In genomic region chrX:8175169-8175503, GRCm38 (mm10) we compare ENCODE assay signal across 7 mouse cellular contexts. TPM values are rescaled to one million over a fixed set of nuclear protein-coding genes. Genes with fewer than 3 reads are reported as not detected.
DNase-seq lines count a peak whose midpoint lies in the region; ATAC-seq lines count a peak whose summit lies in the region.

No protein-coding gene starts in this region.

- H3K9me3 ChIP-seq in lung, embryonic 16.5 days (ENCODE audit: control insufficient read depth, low read length), result no peaks in the 10 kb centered on the region
- no peaks in the 10 kb centered on the region for H3K9me3 ChIP-seq in forebrain, embryonic 11.5 days (ENCODE audit: control insufficient read depth, low read length)
- H3K9me3 ChIP-seq in limb, embryonic 13.5 days, result no peaks in the 10 kb centered on the region
- no peaks in the 10 kb centered on the region for H3K9me3 ChIP-seq in stomach, embryonic 14.5 days (ENCODE audit: control insufficient read depth, low read depth, low read length)

- H3K4me3 ChIP-seq in lung, embryonic 16.5 days (ENCODE audit: low read length), result peak overlapping the region; percentile 68
- peak overlapping the region; percentile 51 for H3K4me3 ChIP-seq in forebrain, embryonic 11.5 days (ENCODE audit: low read depth, low read length)
- peak overlapping the region; percentile 59 for H3K4me3 ChIP-seq in limb, embryonic 13.5 days
- H3K4me3 ChIP-seq in stomach, embryonic 14.5 days (ENCODE audit: low read depth, low read length), result peak overlapping the region; percentile 48

- no peak for DNase-seq in lung, postnatal 4 days
- DNase-seq in forebrain, embryonic 11.5 days (ENCODE audit: low spot score), result no peak
- DNase-seq in thymus, postnatal 14 days, result no peak
- DNase-seq in retina, postnatal 1 day, result no peak

- ATAC-seq in lung, embryonic 16.5 days (ENCODE audit: low read depth), result no peak
- ATAC-seq in forebrain, embryonic 11.5 days (replicated peaks; ENCODE audit: low FRiP score), result no peak
- no peak for ATAC-seq in limb, embryonic 13.5 days (ENCODE audit: low FRiP score, low read depth)
- no peak for ATAC-seq in stomach, embryonic 14.5 days (ENCODE audit: insufficient number of reproducible peaks, insufficient read depth, low FRiP score, low read depth)

- no peaks in the 10 kb centered on the region for H3K27me3 ChIP-seq in lung, embryonic 16.5 days (ENCODE audit: control insufficient read depth, insufficient read depth, low read depth, low read length)
- no peaks in the 10 kb centered on the region for H3K27me3 ChIP-seq in forebrain, embryonic 11.5 days (ENCODE audit: control insufficient read depth, insufficient read depth, low read length)
- no peaks in the 10 kb centered on the region for H3K27me3 ChIP-seq in limb, embryonic 13.5 days
- no peaks in the 10 kb centered on the region for H3K27me3 ChIP-seq in stomach, embryonic 14.5 days (ENCODE audit: control insufficient read depth, insufficient read depth, low read length)

- WGBS in lung, embryonic 16.5 days, result 10% methylated on average over 4 of the region's 4 CpGs
- 15% methylated on average over 4 of the region's 4 CpGs for WGBS in forebrain, embryonic 11.5 days
- WGBS in limb, embryonic 13.5 days, result 9% methylated on average over 4 of the region's 4 CpGs
- WGBS in stomach, embryonic 14.5 days, result 9% methylated on average over 4 of the region's 4 CpGs

- no peak overlapping the region for H3K27ac ChIP-seq in lung, embryonic 16.5 days (ENCODE audit: low read length)
- H3K27ac ChIP-seq in forebrain, embryonic 11.5 days (ENCODE audit: low read depth, low read length), result no peak overlapping the region
- no peak overlapping the region for H3K27ac ChIP-seq in limb, embryonic 13.5 days
- no peak overlapping the region for H3K27ac ChIP-seq in stomach, embryonic 14.5 days (ENCODE audit: low read length)

- H3K4me1 ChIP-seq in lung, embryonic 16.5 days (replicated peaks; ENCODE audit: control insufficient read depth, insufficient read depth, low read length), result peaks cover 2% of the 10 kb centered on the region; the same call in 1 of the 2 replicates
- H3K4me1 ChIP-seq in forebrain, embryonic 11.5 days (replicated peaks; ENCODE audit: control insufficient read depth, insufficient read depth, low read length), result no peaks in the 10 kb centered on the region
- H3K4me1 ChIP-seq in limb, embryonic 13.5 days, result no peaks in the 10 kb centered on the region
- H3K4me1 ChIP-seq in stomach, embryonic 14.5 days (ENCODE audit: control insufficient read depth, insufficient read depth, low read length), result 0 out of 2 replicates have a peak, but pooled peaks cover 4% of the 10 kb centered on the region

- peak overlapping the region; percentile 72 for H3K9ac ChIP-seq in lung, embryonic 16.5 days (ENCODE audit: low read length)
- peak overlapping the region; percentile 61 for H3K9ac ChIP-seq in forebrain, embryonic 11.5 days (ENCODE audit: low read length)
- H3K9ac ChIP-seq in limb, embryonic 13.5 days, result peak overlapping the region; percentile 67
- no peak overlapping the region; the same call in 1 of the 2 replicates for H3K9ac ChIP-seq in stomach, embryonic 14.5 days (replicated peaks; ENCODE audit: low read depth, low read length)

- H3K36me3 ChIP-seq in lung, embryonic 16.5 days (ENCODE audit: control insufficient read depth, insufficient read depth, low read length), result no peaks in the 10 kb centered on the region
- H3K36me3 ChIP-seq in forebrain, embryonic 11.5 days (ENCODE audit: control insufficient read depth, insufficient read depth, low read length), result no peaks in the 10 kb centered on the region
- peaks cover 10% of the 10 kb centered on the region for H3K36me3 ChIP-seq in limb, embryonic 13.5 days
- H3K36me3 ChIP-seq in stomach, embryonic 14.5 days (ENCODE audit: control insufficient read depth, insufficient read depth, low read length), result no peaks in the 10 kb centered on the region; the same call in 1 of the 2 replicates

- peak overlapping the region; percentile 60 for H3K4me2 ChIP-seq in lung, embryonic 16.5 days (ENCODE audit: low read depth, low read length)
- H3K4me2 ChIP-seq in forebrain, embryonic 11.5 days (ENCODE audit: low read depth, low read length, severe bottlenecking), result peak overlapping the region; percentile 52
- peak overlapping the region; percentile 60 for H3K4me2 ChIP-seq in limb, embryonic 13.5 days (replicated peaks)
- H3K4me2 ChIP-seq in stomach, embryonic 14.5 days (replicated peaks; ENCODE audit: low read depth, low read length), result peak overlapping the region; percentile 48

RNA-seq across cellular contexts. Expression of gene Tbc1d25, which starts 0.8 kb away (rescaled TPM):
- polyA plus RNA-seq in lung, embryonic 16.5 days (2015; fragmentation: Nextera tagmentation; extraction: Ambion mirVana), result 13.0 and 14.2 TPM in 2 replicates
- 13.5 and 13.9 TPM in 2 replicates for polyA plus RNA-seq in forebrain, embryonic 11.5 days (2014; fragmentation: Nextera tagmentation; extraction: Ambion mirVana)
- polyA plus RNA-seq in limb, embryonic 13.5 days (2015; fragmentation: Nextera tagmentation; extraction: Ambion mirVana), result 14.7 and 15.0 TPM in 2 replicates
- 12.6 and 14.6 TPM in 2 replicates for polyA plus RNA-seq in stomach, embryonic 14.5 days (2014; fragmentation: Nextera tagmentation; extraction: Ambion mirVana)

RNA-seq across cellular contexts. Expression of gene Ebp, which starts 18.2 kb away (rescaled TPM):
- polyA plus RNA-seq in lung, embryonic 16.5 days (2015; fragmentation: Nextera tagmentation; extraction: Ambion mirVana), result 40.8 and 41.9 TPM in 2 replicates
- 24.5 and 25.2 TPM in 2 replicates for polyA plus RNA-seq in forebrain, embryonic 11.5 days (2014; fragmentation: Nextera tagmentation; extraction: Ambion mirVana)
- polyA plus RNA-seq in limb, embryonic 13.5 days (2015; fragmentation: Nextera tagmentation; extraction: Ambion mirVana), result 25.2 and 29.1 TPM in 2 replicates
- 38.5 and 41.1 TPM in 2 replicates for polyA plus RNA-seq in stomach, embryonic 14.5 days (2014; fragmentation: Nextera tagmentation; extraction: Ambion mirVana)

RNA-seq across cellular contexts. Expression of gene Rbm3, which starts 29.5 kb away (rescaled TPM):
- polyA plus RNA-seq in lung, embryonic 16.5 days (2015; fragmentation: Nextera tagmentation; extraction: Ambion mirVana), result 464 and 486 TPM in 2 replicates
- 466 and 494 TPM in 2 replicates for polyA plus RNA-seq in forebrain, embryonic 11.5 days (2014; fragmentation: Nextera tagmentation; extraction: Ambion mirVana)
- 482 and 551 TPM in 2 replicates for polyA plus RNA-seq in limb, embryonic 13.5 days (2015; fragmentation: Nextera tagmentation; extraction: Ambion mirVana)
- polyA plus RNA-seq in stomach, embryonic 14.5 days (2014; fragmentation: Nextera tagmentation; extraction: Ambion mirVana), result 494 and 570 TPM in 2 replicates

RNA-seq across cellular contexts. Expression of gene Porcn, which starts 31.2 kb away (rescaled TPM):
- polyA plus RNA-seq in lung, embryonic 16.5 days (2015; fragmentation: Nextera tagmentation; extraction: Ambion mirVana), result 12.9 and 14.4 TPM in 2 replicates
- 13.6 and 14.5 TPM in 2 replicates for polyA plus RNA-seq in forebrain, embryonic 11.5 days (2014; fragmentation: Nextera tagmentation; extraction: Ambion mirVana)
- polyA plus RNA-seq in limb, embryonic 13.5 days (2015; fragmentation: Nextera tagmentation; extraction: Ambion mirVana), result 13.2 TPM in 2 replicates
- polyA plus RNA-seq in stomach, embryonic 14.5 days (2014; fragmentation: Nextera tagmentation; extraction: Ambion mirVana), result 14.7 and 16.9 TPM in 2 replicates

RNA-seq across cellular contexts. Expression of gene Wdr13, which starts 42.4 kb away (rescaled TPM):
- polyA plus RNA-seq in lung, embryonic 16.5 days (2015; fragmentation: Nextera tagmentation; extraction: Ambion mirVana), result 25.4 and 26.0 TPM in 2 replicates
- 26.6 and 27.4 TPM in 2 replicates for polyA plus RNA-seq in forebrain, embryonic 11.5 days (2014; fragmentation: Nextera tagmentation; extraction: Ambion mirVana)
- 20.1 TPM in 2 replicates for polyA plus RNA-seq in limb, embryonic 13.5 days (2015; fragmentation: Nextera tagmentation; extraction: Ambion mirVana)
- polyA plus RNA-seq in stomach, embryonic 14.5 days (2014; fragmentation: Nextera tagmentation; extraction: Ambion mirVana), result 27.9 and 28.0 TPM in 2 replicates
